ENCODE assay signal across 11 mouse cellular contexts in the genomic region with DNA sequence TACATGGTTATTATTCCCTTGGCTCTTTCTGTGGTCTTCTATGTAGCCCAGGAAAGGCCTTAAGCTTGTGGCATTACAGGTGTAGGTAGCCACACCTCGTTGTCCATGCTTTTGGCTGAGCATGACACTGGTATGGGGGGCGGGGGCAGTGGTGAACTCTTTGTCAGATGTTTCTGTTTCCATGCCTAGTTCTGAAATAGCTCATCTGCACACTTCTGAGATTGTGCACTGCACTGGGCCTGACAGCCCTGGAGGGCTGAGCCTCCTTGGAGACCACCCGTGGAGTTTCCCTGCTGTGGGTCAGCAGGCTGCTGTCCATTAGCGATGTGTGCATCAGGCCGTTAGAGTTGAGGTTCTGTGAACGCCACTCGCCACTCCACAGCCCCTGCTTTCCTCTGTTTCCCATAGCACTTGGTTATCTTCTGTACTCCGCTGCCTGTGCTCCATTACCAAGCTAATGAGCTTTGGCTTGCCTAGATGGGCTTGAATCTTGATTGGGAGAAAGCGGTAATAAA. TPM values are rescaled to one million over a fixed set of nuclear protein-coding genes. Genes with fewer than 3 reads are reported as not detected.
DNase-seq lines count a peak whose midpoint lies in the region; ATAC-seq and TF ChIP-seq lines count a peak whose summit lies in the region.
"Had no signal": no experiment of that assay in that cellular context is flagged by ENCODE, and none has a peak within 500 bp of the region (broad histone marks: within the 10 kb centered on the region; RNA-seq: fewer than 3 reads in every experiment).

No protein-coding gene starts in this region.

- no peaks in the 10 kb centered on the region for H3K9me3 ChIP-seq in lung, embryonic 14.5 days (ENCODE audit: low read depth, low read length)
- H3K9me3 ChIP-seq in forebrain, embryonic 10.5 days = no peaks in the 10 kb centered on the region
- H3K9me3 ChIP-seq in intestine, embryonic 15.5 days = no peaks in the 10 kb centered on the region
- H3K9me3 ChIP-seq in lung, postnatal 0 days (ENCODE audit: low read length) = no peaks in the 10 kb centered on the region
- H3K9me3 ChIP-seq: limb, embryonic 12.5 days had no signal

- peak overlapping the region; percentile 42; the same call in 1 of the 2 replicates for H3K4me2 ChIP-seq in lung, embryonic 14.5 days
- peak overlapping the region; percentile 33 for H3K4me2 ChIP-seq in intestine, embryonic 15.5 days (replicated peaks)
- no peak overlapping the region for H3K4me2 ChIP-seq in lung, postnatal 0 days (replicated peaks; ENCODE audit: low read depth, low read length)

- H3K27ac ChIP-seq in lung, embryonic 14.5 days (ENCODE audit: low read depth) = no peak overlapping the region
- H3K27ac ChIP-seq in forebrain, embryonic 10.5 days = peak overlapping the region; percentile 13; the same call in 1 of the 2 replicates
- H3K27ac ChIP-seq in intestine, embryonic 15.5 days = no peak overlapping the region
- H3K27ac ChIP-seq in lung, postnatal 0 days (ENCODE audit: low read length) = no peak overlapping the region
- H3K27ac ChIP-seq: limb, embryonic 12.5 days had no signal

- TF ChIP-seq CTCF in lung, embryonic 14.5 days (IDR thresholded peaks at IDR 0.05; ENCODE audit: low read depth) = no peak
- TF ChIP-seq CTCF in lung, postnatal 0 days (IDR thresholded peaks at IDR 0.05) = no peak

- no peak for TF ChIP-seq EP300 in lung, postnatal 0 days (IDR thresholded peaks at IDR 0.05)

- H3K9ac ChIP-seq in lung, embryonic 14.5 days = no peak overlapping the region; the same call in 1 of the 2 replicates
- H3K9ac ChIP-seq in intestine, embryonic 15.5 days = no peak overlapping the region
- H3K9ac ChIP-seq in lung, postnatal 0 days (replicated peaks; ENCODE audit: low read depth) = no peak overlapping the region
- H3K9ac ChIP-seq: limb, embryonic 12.5 days had no signal

- H3K36me3 ChIP-seq in lung, embryonic 14.5 days (ENCODE audit: insufficient read depth) = peaks cover 21% of the 10 kb centered on the region; the same call in 1 of the 2 replicates
- peaks cover 29% of the 10 kb centered on the region for H3K36me3 ChIP-seq in forebrain, embryonic 10.5 days (replicated peaks)
- H3K36me3 ChIP-seq in intestine, embryonic 15.5 days = peaks cover 5% of the 10 kb centered on the region; the same call in 1 of the 2 replicates
- peaks cover 4% of the 10 kb centered on the region; the same call in 1 of the 2 replicates for H3K36me3 ChIP-seq in lung, postnatal 0 days (ENCODE audit: insufficient read depth, low read length)

- peaks cover 12% of the 10 kb centered on the region for H3K4me1 ChIP-seq in lung, embryonic 14.5 days (ENCODE audit: insufficient read depth)
- peaks cover 48% of the 10 kb centered on the region for H3K4me1 ChIP-seq in forebrain, embryonic 10.5 days
- H3K4me1 ChIP-seq in intestine, embryonic 15.5 days (replicated peaks) = peaks cover 13% of the 10 kb centered on the region; the same call in 1 of the 2 replicates
- peaks cover 8% of the 10 kb centered on the region; the same call in 1 of the 2 replicates for H3K4me1 ChIP-seq in lung, postnatal 0 days (ENCODE audit: insufficient read depth, low read depth, low read length)

- no peak overlapping the region for H3K4me3 ChIP-seq in lung, embryonic 14.5 days (ENCODE audit: low read depth, low read length)
- H3K4me3 ChIP-seq in forebrain, embryonic 10.5 days = peak overlapping the region; percentile 22; the same call in 1 of the 2 replicates
- no peak overlapping the region for H3K4me3 ChIP-seq in intestine, embryonic 15.5 days (replicated peaks)
- no peak overlapping the region for H3K4me3 ChIP-seq in lung, postnatal 0 days (ENCODE audit: low read depth, low read length)
- H3K4me3 ChIP-seq: myocyte had no signal

- H3K27me3 ChIP-seq in lung, embryonic 14.5 days (ENCODE audit: insufficient read depth, low read length) = no peaks in the 10 kb centered on the region
- 0 out of 2 replicates have a peak, but pooled peaks cover 3% of the 10 kb centered on the region for H3K27me3 ChIP-seq in forebrain, embryonic 10.5 days (ENCODE audit: poor library complexity, severe bottlenecking)
- no peaks in the 10 kb centered on the region for H3K27me3 ChIP-seq in intestine, embryonic 15.5 days (replicated peaks)
- H3K27me3 ChIP-seq in lung, postnatal 0 days (replicated peaks; ENCODE audit: insufficient read depth, low read length) = no peaks in the 10 kb centered on the region

- WGBS in lung, embryonic 14.5 days = 51% methylated on average over 9 of the region's 9 CpGs
- 57% methylated on average over 9 of the region's 9 CpGs for WGBS in forebrain, embryonic 10.5 days
- 64% methylated on average over 9 of the region's 9 CpGs for WGBS in intestine, embryonic 15.5 days
- 72% methylated on average over 9 of the region's 9 CpGs for WGBS in lung, postnatal 0 days

- no peak for DNase-seq in lung, embryonic 14.5 days
- no peak for DNase-seq in lung, postnatal 25 days (ENCODE audit: low spot score)
- no peak for DNase-seq in forebrain, embryonic 10.5 days (ENCODE audit: extremely low spot score, low spot score)
- DNase-seq in retina, postnatal 1 day = peak; percentile 54
- no peak for DNase-seq in embryo, embryonic 11 days
- no peak for DNase-seq in Muller cell, postnatal 12 days (ENCODE audit: inconsistent ontology term)
- DNase-seq in lung, postnatal 0 days (ENCODE audit: low spot score) = no peak
- DNase-seq: heart, postnatal 36 days had no signal

- ATAC-seq in lung, embryonic 14.5 days (ENCODE audit: insufficient read depth) = no peak
- ATAC-seq in intestine, embryonic 15.5 days = no peak
- no peak for ATAC-seq in lung, postnatal 0 days

RNA-seq across cellular contexts. Expression of gene Thtpa, which starts 2.0 kb away (rescaled TPM):
- polyA plus RNA-seq in lung, embryonic 14.5 days (2014; fragmentation: Nextera tagmentation; extraction: Ambion mirVana) = 19.2 and 20.1 TPM in 2 replicates
- 30.5 and 31.4 TPM in 2 replicates for polyA plus RNA-seq in forebrain, embryonic 10.5 days (2016; fragmentation: Nextera tagmentation; extraction: Ambion mirVana)
- polyA plus RNA-seq in intestine, embryonic 15.5 days (2015; fragmentation: Nextera tagmentation; extraction: Ambion mirVana) = 19.0 and 19.4 TPM in 2 replicates
- 13.6 and 14.1 TPM in 2 replicates for polyA plus RNA-seq in lung, postnatal 0 days (2015; fragmentation: Nextera tagmentation; extraction: Ambion mirVana)

RNA-seq across cellular contexts. Expression of gene Zfhx2, which starts 4.5 kb away (rescaled TPM):
- polyA plus RNA-seq in lung, embryonic 14.5 days (2014; fragmentation: Nextera tagmentation; extraction: Ambion mirVana) = 3.4 and 3.5 TPM in 2 replicates
- polyA plus RNA-seq in forebrain, embryonic 10.5 days (2016; fragmentation: Nextera tagmentation; extraction: Ambion mirVana) = 8.1 and 9.2 TPM in 2 replicates
- polyA plus RNA-seq in intestine, embryonic 15.5 days (2015; fragmentation: Nextera tagmentation; extraction: Ambion mirVana) = 3.8 and 4.4 TPM in 2 replicates
- 1.0 and 1.7 TPM in 2 replicates for polyA plus RNA-seq in lung, postnatal 0 days (2015; fragmentation: Nextera tagmentation; extraction: Ambion mirVana)

RNA-seq across cellular contexts. Expression of gene Ap1g2, which starts 9.8 kb away (rescaled TPM):
- polyA plus RNA-seq in lung, embryonic 14.5 days (2014; fragmentation: Nextera tagmentation; extraction: Ambion mirVana) = 14.7 and 16.3 TPM in 2 replicates
- polyA plus RNA-seq in forebrain, embryonic 10.5 days (2016; fragmentation: Nextera tagmentation; extraction: Ambion mirVana) = 16.4 and 18.5 TPM in 2 replicates
- polyA plus RNA-seq in intestine, embryonic 15.5 days (2015; fragmentation: Nextera tagmentation; extraction: Ambion mirVana) = 71.9 and 73.9 TPM in 2 replicates
- polyA plus RNA-seq in lung, postnatal 0 days (2015; fragmentation: Nextera tagmentation; extraction: Ambion mirVana) = 11.5 and 13.3 TPM in 2 replicates

RNA-seq across cellular contexts. Expression of gene Jph4, which starts 20.1 kb away (rescaled TPM):
- 0.16 and 0.37 TPM in 2 replicates for polyA plus RNA-seq in lung, embryonic 14.5 days (2014; fragmentation: Nextera tagmentation; extraction: Ambion mirVana)
- polyA plus RNA-seq in forebrain, embryonic 10.5 days (2016; fragmentation: Nextera tagmentation; extraction: Ambion mirVana) = 0.31 and 0.56 TPM in 2 replicates
- 1.6 and 1.7 TPM in 2 replicates for polyA plus RNA-seq in intestine, embryonic 15.5 days (2015; fragmentation: Nextera tagmentation; extraction: Ambion mirVana)
- 0.08 and 0.17 TPM in 2 replicates for polyA plus RNA-seq in lung, postnatal 0 days (2015; fragmentation: Nextera tagmentation; extraction: Ambion mirVana)
- polyA plus RNA-seq: myocyte had no signal
